Mouse (Mus musculus) thymus, postnatal 4 days (tissue): ENCODE measurements around the gene Snapc2.
"Not testable (repeated sequence)": the region's sequence is repeated elsewhere in the genome, so short reads cannot be mapped to it uniquely, and the experiment has no call there.

Experiments
- DNase-seq: peaks from one replicate; pipeline ENCODE4 v3.0.0; 2021

Gene Snapc2

DNA sequence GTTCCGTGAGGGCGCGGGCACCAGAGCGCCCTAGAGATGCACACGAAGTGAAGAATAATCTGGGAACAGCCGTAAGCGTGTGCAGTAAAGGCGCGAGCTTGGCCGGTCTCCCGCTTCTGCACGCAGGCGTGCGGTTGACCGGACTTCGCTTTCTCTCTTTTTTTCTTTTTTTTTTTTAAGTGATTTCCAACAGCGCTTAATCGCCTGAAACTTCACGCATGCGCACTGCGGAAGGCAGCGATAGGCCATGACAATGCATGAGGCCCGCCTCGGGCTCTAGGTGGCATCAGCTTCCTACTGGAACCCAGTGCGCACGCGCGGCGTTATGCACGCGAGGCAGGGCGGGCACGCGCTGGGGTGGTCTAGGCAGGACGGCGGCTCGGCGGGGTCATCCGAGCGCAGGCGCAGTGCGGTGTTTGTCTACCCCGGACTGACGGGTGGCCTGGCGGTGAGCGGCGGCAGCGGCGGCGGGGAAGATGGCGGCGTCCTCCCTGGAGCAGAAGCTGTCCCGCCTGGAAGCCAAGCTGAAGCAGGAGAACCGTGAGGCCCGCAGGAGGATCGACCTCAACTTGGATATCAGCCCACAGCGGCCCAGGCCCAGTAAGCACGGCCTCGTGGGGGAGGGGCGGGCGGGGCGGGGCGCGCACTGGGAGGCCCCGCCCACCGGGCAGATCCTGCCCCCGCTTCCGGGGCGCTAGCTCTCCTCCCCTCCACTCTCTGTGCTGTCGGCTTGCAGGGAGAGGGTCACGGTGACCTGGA lies 14.3 kb upstream of the Snapc2 start, which contains the start of the genes Map2k7 and Gm49320:
TSS of gene Map2k7 (plus strand) at position 307 of the 759 bp plus-strand sequence.
TSS of gene Gm49320 (plus strand) at position 432 of the 759 bp plus-strand sequence.
- peak; percentile 100 for DNase-seq

DNA sequence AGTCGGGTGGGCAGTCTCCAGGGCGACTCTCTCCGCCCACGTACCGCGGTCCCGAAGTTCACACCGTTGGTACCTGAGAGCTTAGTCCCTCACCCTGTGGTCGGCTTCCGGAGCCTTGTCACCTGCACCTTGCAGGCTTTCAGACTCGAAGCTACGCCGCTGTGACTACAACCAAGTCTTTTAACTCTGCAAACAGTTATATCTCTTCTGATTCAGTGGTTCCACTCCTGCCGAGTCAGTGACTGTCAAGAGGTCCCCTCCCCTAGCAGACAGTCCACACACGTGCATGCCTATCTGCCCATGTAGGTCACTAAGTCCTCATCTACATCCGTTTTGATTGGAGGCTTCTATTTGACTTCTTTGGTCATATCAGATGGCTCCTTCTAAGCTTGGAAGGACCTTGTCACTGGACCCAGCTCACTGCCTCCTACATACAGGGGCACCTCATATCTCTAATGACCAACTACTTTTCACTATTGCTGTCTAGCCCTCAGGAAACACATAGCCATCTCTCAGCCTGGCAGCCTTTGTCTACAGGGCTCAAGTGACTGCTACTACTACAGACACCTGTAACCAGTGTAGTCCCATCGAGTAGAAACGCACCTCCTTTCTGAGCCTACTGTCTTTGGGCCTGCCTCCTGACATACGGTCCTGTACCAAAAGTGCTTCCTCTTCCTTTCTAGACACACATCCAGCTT lies 13.5 kb upstream of the Snapc2 start:
- no peak for DNase-seq

DNA sequence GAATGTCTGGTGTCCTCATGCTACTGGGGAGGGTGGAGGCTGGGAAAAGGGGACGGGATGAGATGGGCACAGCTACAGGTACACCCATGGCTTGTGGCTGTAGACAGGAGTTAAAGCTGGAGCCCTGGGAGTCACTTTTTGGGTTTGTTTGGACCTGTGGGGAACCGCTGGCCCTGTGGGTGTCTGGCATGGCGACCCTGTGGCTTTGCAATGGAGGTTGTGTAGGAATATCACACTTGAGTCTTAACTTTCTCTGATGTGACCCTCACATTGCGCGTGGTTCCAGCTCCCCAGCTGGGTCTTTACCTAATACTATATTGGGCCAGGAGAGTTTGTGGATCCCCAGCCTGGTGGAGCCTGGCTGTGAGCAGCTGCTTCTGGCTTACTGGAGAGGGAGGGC lies 7.8 kb upstream of the Snapc2 start:
- no peak for DNase-seq

DNA sequence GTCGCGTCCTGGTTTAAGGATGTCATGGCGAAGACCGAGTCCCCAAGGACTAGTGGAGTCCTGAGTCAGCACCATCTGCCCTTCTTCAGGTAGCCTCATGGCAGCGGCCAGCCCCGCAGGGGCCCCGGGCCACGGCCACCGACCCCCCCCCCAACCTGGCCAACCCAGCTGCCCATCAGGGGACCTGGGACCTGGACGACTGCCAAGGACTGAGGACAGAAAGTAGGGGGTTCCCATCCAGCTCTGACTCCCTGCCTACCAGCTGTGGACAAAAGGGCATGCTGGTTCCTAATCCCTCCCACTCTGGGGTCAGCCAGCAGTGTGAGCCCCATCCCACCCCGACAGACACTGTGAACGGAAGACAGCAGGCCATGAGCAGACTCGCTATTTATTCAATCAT lies 7.1 kb upstream of the Snapc2 start:
- DNase-seq, result no peak

DNA sequence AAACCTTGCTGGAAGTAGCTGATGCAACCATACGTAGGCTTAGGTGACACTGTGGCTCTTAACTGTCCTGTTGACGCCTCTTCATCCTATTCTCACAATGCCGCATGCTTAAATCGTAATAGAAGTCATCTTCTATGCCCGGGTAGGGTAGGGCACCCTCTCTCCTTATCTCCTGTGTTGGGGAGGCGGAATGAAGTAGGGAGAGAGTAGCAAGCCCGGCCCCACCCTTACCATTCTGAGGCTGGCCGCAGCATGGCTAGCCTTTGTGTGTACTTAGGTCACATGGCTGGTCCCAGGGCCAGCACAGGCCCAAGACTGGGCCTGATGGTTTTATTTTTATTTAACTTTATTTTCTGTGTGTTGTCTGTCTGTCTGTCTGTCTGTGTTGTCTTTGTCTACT lies 5.6 kb upstream of the Snapc2 start:
- DNase-seq, result no peak

DNA sequence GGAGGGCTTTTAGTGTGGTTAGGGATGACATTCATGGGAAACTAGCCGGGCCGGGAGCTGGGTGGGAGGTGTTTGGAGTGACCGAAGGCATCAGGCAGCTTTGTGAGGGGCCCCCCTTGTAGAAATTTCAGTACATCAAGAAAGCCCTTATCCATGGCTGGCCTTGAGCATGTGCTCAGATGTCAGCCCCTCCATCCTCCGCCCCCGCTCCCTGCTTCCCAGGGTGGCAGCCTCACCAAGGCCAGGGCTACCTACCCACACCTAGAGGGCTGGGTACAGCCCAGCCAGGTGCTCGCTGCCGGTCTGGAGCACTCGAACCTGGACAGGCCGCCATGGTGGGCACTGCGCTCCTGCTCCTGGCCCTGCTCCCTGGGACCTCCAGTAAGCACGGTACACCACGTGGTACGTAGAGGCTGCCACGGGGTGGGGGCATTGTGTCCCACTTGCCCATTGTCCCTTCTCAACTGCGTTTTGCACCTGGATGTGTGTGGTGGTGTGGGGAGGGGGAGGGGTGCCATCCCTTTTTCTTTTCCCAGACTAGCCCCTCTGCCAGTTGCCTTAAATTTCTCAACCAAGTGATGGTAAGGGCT lies 4.8 kb upstream of the Snapc2 start, which contains the start of gene Tgfbr3l:
TSS of gene Tgfbr3l (plus strand) at position 264 of the 590 bp plus-strand sequence.
- no peak for DNase-seq

DNA sequence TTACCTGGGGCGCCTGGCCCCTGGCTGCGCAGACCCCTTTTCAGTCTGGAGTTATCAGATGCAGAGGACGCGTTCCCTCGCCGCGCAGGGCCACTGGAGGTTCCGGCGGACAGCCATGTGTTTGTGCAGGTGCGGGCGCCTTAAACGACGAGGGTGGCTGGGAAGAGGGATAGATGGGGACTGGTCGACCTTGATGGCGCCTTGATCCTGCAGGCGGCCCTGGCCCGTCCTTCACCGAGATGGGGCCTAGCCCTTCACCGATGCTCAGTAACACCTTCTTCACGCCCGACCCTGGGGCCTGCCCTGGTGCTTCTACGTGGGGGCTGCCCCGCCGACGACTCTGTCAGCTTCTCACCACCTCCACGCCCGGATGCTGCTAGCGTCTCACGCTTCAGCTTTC lies 3.7 kb upstream of the Snapc2 start:
- no peak for DNase-seq

DNA sequence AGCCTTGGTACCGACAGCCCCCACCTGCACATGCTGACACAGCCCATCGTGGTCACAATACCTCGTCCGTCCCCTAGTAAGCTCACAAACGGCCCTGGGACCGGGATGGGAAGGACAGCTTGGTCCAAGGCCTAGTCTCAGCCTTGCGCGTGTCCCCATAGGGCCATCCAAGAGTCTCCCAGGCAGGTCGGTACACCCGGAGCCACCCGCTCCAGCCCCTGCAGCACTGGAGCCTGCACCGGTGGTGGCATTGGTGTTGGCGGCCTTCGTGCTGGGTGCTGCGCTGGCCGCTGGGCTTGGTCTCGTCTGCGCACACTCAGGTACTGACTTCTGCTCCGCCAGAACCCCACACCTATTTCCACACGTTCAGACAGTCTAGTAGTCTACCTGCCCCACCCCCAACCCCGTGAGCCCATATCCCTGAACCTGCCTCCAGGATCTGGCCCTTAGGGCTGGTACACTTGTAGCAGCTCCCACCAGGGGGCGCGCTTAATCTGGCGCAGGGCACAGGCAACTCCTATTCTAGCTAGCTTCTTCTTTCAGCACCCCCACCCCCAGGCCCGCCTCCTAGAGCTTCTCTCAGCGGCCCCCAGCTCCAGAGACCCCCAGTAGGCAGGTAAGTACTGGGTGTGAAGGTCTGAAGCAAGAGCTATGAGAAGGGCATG lies 2.4 kb upstream of the Snapc2 start:
- DNase-seq, result peak; percentile 95

DNA sequence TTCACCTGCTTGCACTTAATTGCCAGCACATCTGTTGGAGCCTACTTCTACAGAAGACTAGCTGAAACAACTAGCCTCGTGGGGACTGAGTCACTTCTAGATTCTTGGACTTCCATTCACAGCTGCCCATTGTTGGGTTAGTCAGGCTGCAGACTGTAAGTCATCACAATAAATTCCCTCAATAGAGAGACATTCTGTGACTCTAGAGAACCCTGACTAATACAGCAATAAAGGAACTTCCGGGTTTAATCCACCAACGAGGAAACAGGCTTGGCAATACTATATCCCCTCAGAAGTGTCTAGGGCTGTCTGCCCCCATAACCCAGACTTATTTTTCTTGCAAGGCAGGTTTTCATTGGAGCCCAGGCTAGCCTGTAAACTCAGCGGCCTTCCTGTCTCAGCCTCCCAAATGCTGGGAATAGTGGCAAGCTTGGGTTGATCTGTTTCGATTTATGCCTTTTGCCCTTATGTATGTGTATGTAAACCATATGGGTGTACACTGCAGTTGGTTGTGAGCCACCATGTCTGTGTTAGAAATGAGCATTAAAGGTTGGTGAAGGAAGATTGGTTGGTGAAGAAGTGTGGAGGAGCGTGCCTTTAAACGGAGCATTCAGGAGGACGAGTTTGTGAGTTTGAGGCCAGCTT lies 642 bp upstream of the Snapc2 start:
- no peak for DNase-seq

DNA sequence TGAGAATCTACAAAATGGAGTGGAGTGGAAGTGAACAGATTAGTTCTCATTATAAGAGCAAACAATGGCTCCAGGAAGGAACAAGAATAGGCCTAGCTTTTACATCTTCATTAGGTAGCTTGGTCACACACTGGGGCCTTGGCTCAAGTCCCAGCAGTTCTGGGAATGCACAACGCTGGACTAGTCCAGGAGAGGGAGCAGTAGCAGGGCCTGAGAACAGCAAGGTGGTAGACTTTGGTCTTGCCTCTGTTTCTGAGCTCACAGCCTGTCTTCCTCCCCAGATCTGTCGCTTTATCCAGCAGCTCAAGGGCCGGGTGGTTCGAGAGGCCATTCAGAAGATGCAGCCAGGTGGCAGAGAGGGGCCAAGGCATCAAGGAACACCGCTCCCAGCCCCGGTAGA lies 1.1 kb downstream of the Snapc2 start:
- no peak for DNase-seq

DNA sequence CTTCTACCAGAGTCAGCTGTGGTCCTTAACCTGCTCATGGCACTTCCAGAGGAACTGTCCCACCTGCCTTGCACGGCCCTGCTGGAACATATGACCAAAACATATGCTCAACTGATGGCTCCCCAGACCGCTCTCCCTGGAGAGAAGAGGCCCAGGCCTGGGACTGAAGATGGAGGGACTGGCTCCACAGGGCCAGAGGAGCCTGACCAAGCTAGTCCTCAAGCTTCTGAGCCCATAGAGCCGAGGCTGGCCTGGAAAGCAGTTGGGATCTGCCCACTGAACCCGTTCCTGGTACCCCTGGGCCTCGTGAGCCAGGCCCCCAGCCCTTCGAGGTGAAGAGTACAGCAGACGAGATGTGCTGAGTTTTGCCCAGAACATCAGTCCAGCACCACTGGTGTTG lies 2.6 kb downstream of the Snapc2 start:
- DNase-seq, result not testable (repeated sequence)

DNA sequence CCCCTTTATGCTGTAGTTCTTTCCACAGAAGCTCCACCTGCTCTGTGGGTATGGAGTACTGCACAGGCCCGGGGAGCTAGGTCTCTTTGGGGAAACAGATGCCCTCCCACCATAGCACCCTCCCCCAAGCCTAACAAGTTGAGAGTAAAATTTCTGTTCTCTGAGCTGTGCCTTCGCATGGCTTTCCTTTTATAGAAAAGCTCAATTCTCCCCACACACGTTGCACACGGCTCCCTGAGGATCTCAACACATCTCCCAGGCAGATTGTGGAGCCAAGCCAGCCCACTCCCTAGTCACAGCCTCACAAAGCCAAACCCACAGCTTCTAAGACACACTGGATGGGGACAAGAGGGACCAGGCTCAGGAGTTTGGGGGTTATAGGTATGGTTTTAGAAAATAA lies 4.0 kb downstream of the Snapc2 start:
- no peak for DNase-seq

DNA sequence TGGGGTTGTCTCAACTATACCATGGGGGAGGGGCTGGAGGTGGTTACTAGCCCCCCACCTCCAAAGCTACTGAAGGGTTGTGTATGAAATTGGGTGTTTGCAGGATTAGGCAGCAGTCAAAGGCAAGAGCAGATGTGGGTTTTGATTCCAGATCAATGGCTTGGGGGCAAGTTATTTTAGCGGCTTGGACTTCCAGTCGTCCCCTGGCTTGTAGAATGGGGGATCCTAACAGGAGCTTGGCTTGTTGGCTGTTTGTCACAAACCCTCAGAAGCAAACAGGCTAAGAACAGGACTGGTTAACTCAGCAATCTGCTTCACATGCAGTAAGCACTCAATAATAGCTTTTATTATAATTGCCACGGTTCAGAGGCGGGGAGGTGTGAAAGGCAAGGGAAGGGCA lies 4.5 kb downstream of the Snapc2 start:
- no peak for DNase-seq

DNA sequence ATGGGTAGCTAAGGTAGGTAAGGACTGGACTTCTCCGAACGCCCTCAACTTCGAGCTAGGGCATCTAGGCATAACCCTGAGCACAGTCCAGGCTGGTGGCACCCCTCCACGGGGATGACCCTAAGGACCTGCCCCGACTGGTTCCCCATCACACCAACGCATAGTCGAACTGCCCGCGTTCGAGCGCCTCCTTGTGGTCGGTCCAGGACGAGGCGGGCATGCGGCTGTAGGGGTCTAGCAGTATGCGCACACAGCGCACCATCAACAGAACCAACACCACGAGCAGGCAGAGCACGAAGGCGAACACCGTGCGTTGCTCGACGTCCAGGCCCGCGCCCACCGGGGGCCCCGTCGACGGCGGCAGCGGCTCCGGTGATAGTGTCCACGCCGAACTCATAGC lies 5.4 kb downstream of the Snapc2 start:
- peak; percentile 93 for DNase-seq

DNA sequence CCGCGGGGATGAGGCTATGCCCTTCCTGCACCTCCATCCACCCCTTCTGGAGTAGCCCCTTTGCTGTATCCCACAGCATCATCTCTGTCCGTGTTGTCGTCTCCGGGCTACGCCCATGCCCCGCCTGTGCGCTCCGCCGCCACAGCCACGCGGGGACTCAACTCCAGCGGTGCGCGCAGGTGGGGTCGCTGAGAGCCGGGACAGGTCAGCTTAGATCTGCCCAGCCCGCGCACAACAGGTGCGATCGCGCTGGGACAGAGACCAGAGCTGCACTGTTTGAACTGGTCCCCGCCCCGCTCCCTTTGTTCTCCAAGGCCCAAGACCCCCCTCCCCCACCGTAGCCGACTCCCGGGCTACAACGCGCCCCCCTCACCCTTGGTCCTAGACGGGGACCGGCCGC lies 5.8 kb downstream of the Snapc2 start:
- no peak for DNase-seq

DNA sequence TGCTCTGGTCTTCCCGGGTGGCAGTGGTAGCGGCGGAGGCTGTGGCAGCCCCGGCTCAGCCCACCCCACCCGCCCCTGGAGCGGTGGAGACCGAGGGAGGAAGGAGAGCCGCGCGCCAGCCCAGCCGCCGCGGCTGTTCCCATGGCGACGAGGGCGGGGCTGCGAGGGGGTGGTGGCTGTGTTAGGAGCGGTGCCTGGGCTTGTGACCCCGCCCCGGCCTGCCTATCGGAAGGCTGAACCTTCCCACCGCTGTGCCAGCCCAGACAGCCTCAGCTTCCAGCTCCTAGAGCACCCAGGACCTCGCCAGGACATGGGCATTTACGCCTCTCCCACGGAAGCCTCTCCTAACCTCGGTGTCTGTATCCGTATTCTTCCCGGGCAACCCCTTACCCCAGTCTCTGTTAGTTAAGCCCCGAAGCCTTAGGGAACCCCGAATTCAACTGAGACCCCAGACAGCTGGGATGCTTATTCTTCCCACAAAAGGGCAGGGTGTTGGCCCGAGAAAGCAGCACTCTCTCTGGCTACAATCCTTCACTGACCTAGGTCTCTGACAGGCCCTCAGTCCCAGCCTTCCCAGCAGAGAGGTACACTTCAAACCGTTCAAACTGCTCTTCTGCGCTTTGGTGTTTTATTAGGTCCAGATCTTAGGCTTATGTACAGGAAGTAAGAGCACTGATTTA lies 6.4 kb downstream of the Snapc2 start, which contains the start of gene Ctxn1:
TSS of gene Ctxn1 (minus strand) at position 150 of the 680 bp plus-strand sequence.
- DNase-seq, result peak; percentile 99

DNA sequence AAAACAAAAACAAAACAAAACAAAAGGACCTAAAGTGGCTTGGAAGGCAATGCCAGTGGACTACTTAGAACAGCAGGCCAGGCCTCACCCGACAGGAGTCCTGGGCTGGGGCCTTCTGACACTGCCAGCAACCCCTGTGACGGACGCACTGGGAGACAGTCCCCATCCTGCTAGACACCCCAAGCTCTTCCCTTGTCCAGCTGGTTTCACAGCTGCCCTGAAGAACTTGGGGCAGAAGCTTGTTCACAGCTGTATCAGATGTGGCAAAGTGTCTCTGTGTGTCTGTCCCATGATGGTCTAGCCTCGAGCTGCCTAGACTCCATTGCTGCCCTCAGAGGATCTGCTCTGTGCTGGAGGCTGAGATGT lies 6.9 kb downstream of the Snapc2 start:
- DNase-seq, result no peak

DNA sequence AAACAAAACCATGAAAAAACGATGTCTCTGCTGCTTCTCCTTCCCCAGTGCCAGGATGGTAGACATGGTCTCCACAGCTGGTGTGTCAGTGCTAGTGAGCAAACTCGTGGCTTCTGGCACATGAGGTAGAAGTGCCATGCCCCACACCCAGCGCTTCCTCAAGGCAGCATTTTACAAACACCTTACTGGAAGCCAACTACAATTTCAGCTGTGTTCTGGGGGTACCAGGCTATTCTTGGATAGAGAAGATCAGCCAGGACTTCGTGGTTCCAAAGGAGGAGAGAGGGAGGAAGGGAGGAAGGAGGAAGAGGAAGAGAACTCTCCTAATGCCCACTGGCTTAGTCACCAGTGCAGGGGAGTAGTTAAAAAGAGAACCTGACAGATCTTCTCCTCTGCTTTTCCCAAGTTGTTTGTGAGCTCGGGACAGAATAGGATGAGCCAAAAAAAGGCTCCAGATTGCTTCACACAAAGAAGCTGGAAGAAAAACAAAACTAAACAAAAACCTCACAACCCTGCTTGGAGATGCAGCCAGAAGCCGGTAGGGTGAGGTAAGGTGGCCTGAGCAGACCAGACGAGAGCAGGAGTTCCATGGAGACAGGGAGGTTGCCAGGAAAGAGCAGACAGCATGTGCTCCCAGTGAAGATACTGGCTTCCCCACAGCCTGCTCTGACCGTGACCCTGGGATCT lies 10.4 kb downstream of the Snapc2 start:
- no peak for DNase-seq

DNA sequence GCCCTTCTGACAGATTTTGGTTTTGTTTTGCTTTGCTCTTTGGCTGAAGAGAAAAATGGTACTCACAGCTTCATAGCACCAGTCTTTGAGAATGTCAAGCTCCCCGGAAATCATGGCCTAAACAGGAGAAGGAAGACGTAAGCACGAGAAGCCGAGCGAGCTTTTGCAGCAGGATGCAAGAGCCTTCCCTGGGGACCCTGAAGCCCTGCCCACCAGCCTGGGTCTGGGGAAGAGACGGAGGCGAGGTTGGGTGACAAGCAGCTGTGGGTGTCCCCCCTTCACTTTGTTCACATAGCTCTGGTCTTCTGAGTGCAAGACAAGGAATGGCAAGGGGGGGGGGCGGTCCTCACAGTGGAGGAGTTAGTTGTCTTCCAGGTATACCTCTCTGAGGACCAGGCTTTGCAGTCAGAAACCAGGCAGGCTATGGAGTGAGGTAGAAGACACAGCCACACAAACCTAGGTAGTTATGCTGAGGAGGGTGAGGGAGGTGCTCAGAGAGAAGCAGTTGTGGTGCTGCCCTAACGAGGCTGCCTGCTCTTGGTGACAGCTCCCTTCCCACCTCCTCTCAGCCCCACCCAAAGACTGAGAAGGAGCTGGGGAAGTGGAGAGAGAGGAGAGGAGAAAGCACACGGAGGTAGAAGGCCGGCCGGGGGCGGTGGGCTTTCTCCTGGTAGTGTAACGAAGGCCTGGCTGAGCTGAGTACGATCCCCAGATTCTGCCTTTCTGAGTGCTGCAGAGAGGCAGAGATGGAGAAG lies 12.5 kb downstream of the Snapc2 start:
- DNase-seq, result no peak

DNA sequence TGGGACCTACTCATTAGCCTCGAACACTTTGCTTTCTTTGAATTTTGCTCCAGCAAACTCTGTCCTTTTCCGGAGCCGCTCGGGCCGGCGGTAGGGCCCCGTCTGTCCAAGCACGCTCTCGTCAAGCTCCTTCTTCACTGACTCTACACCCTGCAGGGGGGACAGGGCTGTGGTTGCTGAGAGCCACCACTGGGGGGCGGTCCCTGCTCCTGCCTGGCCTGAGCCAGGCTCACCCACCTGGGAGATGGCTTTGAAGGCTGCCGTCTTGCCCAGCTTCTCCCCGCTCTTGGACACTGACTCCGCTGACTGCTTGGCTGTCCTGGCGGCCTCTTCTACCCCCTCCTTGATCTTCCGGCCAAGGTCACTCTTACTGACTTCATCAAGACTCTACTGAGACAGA lies 14.7 kb downstream of the Snapc2 start:
- peak; percentile 58 for DNase-seq

DNA sequence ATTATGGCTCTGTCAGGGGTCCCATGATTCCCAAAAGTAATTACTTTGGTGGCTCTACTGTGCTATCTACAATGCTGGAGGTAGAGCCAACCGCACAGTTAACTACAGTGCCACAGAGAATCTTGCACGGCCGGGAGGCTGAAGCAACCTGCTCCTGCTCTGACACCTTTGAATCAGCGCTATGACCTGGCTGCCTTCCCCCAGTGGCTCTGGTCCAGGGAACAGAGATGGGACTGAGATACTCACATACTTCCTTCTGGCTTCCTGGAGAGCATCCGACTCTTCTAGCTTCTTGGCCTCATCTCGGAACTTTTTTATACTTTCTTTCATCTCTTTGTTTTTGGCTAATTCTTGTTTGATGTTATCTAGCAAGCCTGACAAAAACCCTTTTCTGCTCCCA lies 16.7 kb downstream of the Snapc2 start:
- DNase-seq, result no peak
